Mouse (Mus musculus): Measurements from ENCODE around the gene Ing5. TPM values are rescaled to one million over a fixed set of nuclear protein-coding genes. Genes with fewer than 3 reads are reported as not detected.

Gene Ing5
- polyA plus RNA-seq, 1 experiment from 2014 or later: 21.1 TPM

GRCm38 (mm10) chr1:93804818-93805217 is 1.1 kb downstream of the Ing5 start:
- H3K9me3 ChIP-seq (ENCODE audit: control insufficient read depth, low read length): no peaks in the 10 kb centered on the region
- no peak overlapping the region for H3K27ac ChIP-seq (ENCODE audit: low read length)
- peak overlapping the region; percentile 85 for H3K4me3 ChIP-seq (ENCODE audit: low read length)
- WGBS: 70% methylated on average over 4 of the region's 4 CpGs
- H3K4me2 ChIP-seq (ENCODE audit: low read depth, low read length): peak overlapping the region; percentile 90
- peaks cover 33% of the 10 kb centered on the region for H3K36me3 ChIP-seq (ENCODE audit: control insufficient read depth, insufficient read depth, low read length)
- ATAC-seq (ENCODE audit: low read depth): no peak
- H3K9ac ChIP-seq (ENCODE audit: low read length): peak overlapping the region; percentile 91
- no peaks in the 10 kb centered on the region for H3K27me3 ChIP-seq (ENCODE audit: control insufficient read depth, insufficient read depth, low read depth, low read length)
- H3K4me1 ChIP-seq (replicated peaks; ENCODE audit: control insufficient read depth, insufficient read depth, low read length): peaks cover 33% of the 10 kb centered on the region

GRCm38 (mm10) chr1:93805221-93805951 is 1.6 kb downstream of the Ing5 start:
- H3K4me3 ChIP-seq (ENCODE audit: low read length): no peak overlapping the region
- no peak for ATAC-seq (ENCODE audit: low read depth)
- 60% methylated on average over 5 of the region's 5 CpGs for WGBS
- H3K36me3 ChIP-seq (ENCODE audit: control insufficient read depth, insufficient read depth, low read length): peaks cover 35% of the 10 kb centered on the region
- H3K4me2 ChIP-seq (ENCODE audit: low read depth, low read length): no peak overlapping the region
- 0 out of 2 replicates have a peak overlapping the region, but pooled peaks have one; percentile 23 for H3K9ac ChIP-seq (ENCODE audit: low read length)
- H3K27ac ChIP-seq (ENCODE audit: low read length): no peak overlapping the region
- peaks cover 31% of the 10 kb centered on the region for H3K4me1 ChIP-seq (replicated peaks; ENCODE audit: control insufficient read depth, insufficient read depth, low read length)
- no peaks in the 10 kb centered on the region for H3K27me3 ChIP-seq (ENCODE audit: control insufficient read depth, insufficient read depth, low read depth, low read length)
- H3K9me3 ChIP-seq (ENCODE audit: control insufficient read depth, low read length): no peaks in the 10 kb centered on the region

GRCm38 (mm10) chr1:93808871-93809270 is 5.1 kb downstream of the Ing5 start:
- Histone ChIP-seq H3K4me3 (ENCODE audit: low read length) (no peak overlapping the region), H3K27me3 (ENCODE audit: control insufficient read depth, insufficient read depth, low read depth, low read length) (no peaks in the 10 kb centered on the region), H3K36me3 (ENCODE audit: control insufficient read depth, insufficient read depth, low read length) (peaks cover 55% of the 10 kb centered on the region), H3K9ac (ENCODE audit: low read length) (no peak overlapping the region), H3K4me2 (ENCODE audit: low read depth, low read length) (no peak overlapping the region), H3K9me3 (ENCODE audit: control insufficient read depth, low read length) (no peaks in the 10 kb centered on the region), H3K27ac (ENCODE audit: low read length) (no peak overlapping the region), H3K4me1 (replicated peaks; ENCODE audit: control insufficient read depth, insufficient read depth, low read length) (peaks cover 13% of the 10 kb centered on the region)
- WGBS: 71% methylated on average over 4 of the region's 4 CpGs
- ATAC-seq (ENCODE audit: low read depth): no peak

GRCm38 (mm10) chr1:93810011-93810410 is 6.2 kb downstream of the Ing5 start:
- no peak overlapping the region for H3K4me2 ChIP-seq (ENCODE audit: low read depth, low read length)
- H3K4me3 ChIP-seq (ENCODE audit: low read length): no peak overlapping the region
- peaks cover 64% of the 10 kb centered on the region for H3K36me3 ChIP-seq (ENCODE audit: control insufficient read depth, insufficient read depth, low read length)
- peaks cover 6% of the 10 kb centered on the region; the same call in 1 of the 2 replicates for H3K4me1 ChIP-seq (replicated peaks; ENCODE audit: control insufficient read depth, insufficient read depth, low read length)
- H3K27me3 ChIP-seq (ENCODE audit: control insufficient read depth, insufficient read depth, low read depth, low read length): no peaks in the 10 kb centered on the region
- H3K27ac ChIP-seq (ENCODE audit: low read length): no peak overlapping the region
- WGBS: 96% methylated on average over 3 of the region's 3 CpGs
- H3K9me3 ChIP-seq (ENCODE audit: control insufficient read depth, low read length): no peaks in the 10 kb centered on the region
- no peak for ATAC-seq (ENCODE audit: low read depth)
- H3K9ac ChIP-seq (ENCODE audit: low read length): no peak overlapping the region

- Histone ChIP-seq H3K4me2 (ENCODE audit: low read depth, low read length) (no peak overlapping the region), H3K27ac (ENCODE audit: low read length) (no peak overlapping the region), H3K27me3 (ENCODE audit: control insufficient read depth, insufficient read depth, low read depth, low read length) (no peaks in the 10 kb centered on the region), H3K9ac (ENCODE audit: low read length) (no peak overlapping the region), H3K36me3 (ENCODE audit: control insufficient read depth, insufficient read depth, low read length) (peaks cover 71% of the 10 kb centered on the region), H3K9me3 (ENCODE audit: control insufficient read depth, low read length) (no peaks in the 10 kb centered on the region), H3K4me1 (replicated peaks; ENCODE audit: control insufficient read depth, insufficient read depth, low read length) (no peaks in the 10 kb centered on the region), H3K4me3 (ENCODE audit: low read length) (no peak overlapping the region)
- ATAC-seq (ENCODE audit: low read depth): no peak
- 82% methylated on average over 8 of the region's 8 CpGs for WGBS
Observed at GRCm38 (mm10) chr1:93811495-93812039, 7.8 kb downstream of the Ing5 start.

GRCm38 (mm10) chr1:93817823-93818532 is 14.2 kb downstream of the Ing5 start:
- no peaks in the 10 kb centered on the region for H3K27me3 ChIP-seq (ENCODE audit: control insufficient read depth, insufficient read depth, low read depth, low read length)
- 84% methylated on average over 8 of the region's 8 CpGs for WGBS
- H3K4me3 ChIP-seq (ENCODE audit: low read length): no peak overlapping the region
- H3K4me2 ChIP-seq (ENCODE audit: low read depth, low read length): no peak overlapping the region
- no peak overlapping the region for H3K27ac ChIP-seq (ENCODE audit: low read length)
- no peaks in the 10 kb centered on the region for H3K9me3 ChIP-seq (ENCODE audit: control insufficient read depth, low read length)
- H3K36me3 ChIP-seq (ENCODE audit: control insufficient read depth, insufficient read depth, low read length): peaks cover 62% of the 10 kb centered on the region
- no peak overlapping the region for H3K9ac ChIP-seq (ENCODE audit: low read length)
- no peaks in the 10 kb centered on the region for H3K4me1 ChIP-seq (replicated peaks; ENCODE audit: control insufficient read depth, insufficient read depth, low read length)
- no peak for ATAC-seq (ENCODE audit: low read depth)

- Histone ChIP-seq H3K4me2 (ENCODE audit: low read depth, low read length) (no peak overlapping the region), H3K9me3 (ENCODE audit: control insufficient read depth, low read length) (no peaks in the 10 kb centered on the region), H3K4me3 (ENCODE audit: low read length) (no peak overlapping the region), H3K9ac (ENCODE audit: low read length) (no peak overlapping the region), H3K4me1 (replicated peaks; ENCODE audit: control insufficient read depth, insufficient read depth, low read length) (no peaks in the 10 kb centered on the region), H3K27ac (ENCODE audit: low read length) (no peak overlapping the region), H3K27me3 (ENCODE audit: control insufficient read depth, insufficient read depth, low read depth, low read length) (no peaks in the 10 kb centered on the region), H3K36me3 (ENCODE audit: control insufficient read depth, insufficient read depth, low read length) (peaks cover 56% of the 10 kb centered on the region)
- WGBS: 83% methylated on average over 7 of the region's 7 CpGs
- no peak for ATAC-seq (ENCODE audit: low read depth)
Observed at GRCm38 (mm10) chr1:93818722-93819121, 15.0 kb downstream of the Ing5 start.

GRCm38 (mm10) chr1:93823796-93824495 is 20.2 kb downstream of the Ing5 start:
- Histone ChIP-seq H3K9ac (ENCODE audit: low read length) (peak overlapping the region; percentile 78; the same call in 1 of the 2 replicates), H3K4me3 (ENCODE audit: low read length) (no peak overlapping the region), H3K4me1 (replicated peaks; ENCODE audit: control insufficient read depth, insufficient read depth, low read length) (no peaks in the 10 kb centered on the region), H3K4me2 (ENCODE audit: low read depth, low read length) (no peak overlapping the region), H3K36me3 (ENCODE audit: control insufficient read depth, insufficient read depth, low read length) (peaks cover 12% of the 10 kb centered on the region), H3K27ac (ENCODE audit: low read length) (no peak overlapping the region), H3K27me3 (ENCODE audit: control insufficient read depth, insufficient read depth, low read depth, low read length) (no peaks in the 10 kb centered on the region), H3K9me3 (ENCODE audit: control insufficient read depth, low read length) (no peaks in the 10 kb centered on the region)
- WGBS: 77% methylated on average over 3 of the region's 3 CpGs
- ATAC-seq (ENCODE audit: low read depth): no peak

GRCm38 (mm10) chr1:93824609-93825008 is 20.8 kb downstream of the Ing5 start, which contains the start of gene D2hgdh:
TSS of gene D2hgdh (plus strand) at chr1:93824909.
- Histone ChIP-seq H3K36me3 (ENCODE audit: control insufficient read depth, insufficient read depth, low read length) (peaks cover 5% of the 10 kb centered on the region), H3K4me1 (replicated peaks; ENCODE audit: control insufficient read depth, insufficient read depth, low read length) (no peaks in the 10 kb centered on the region), H3K9me3 (ENCODE audit: control insufficient read depth, low read length) (no peaks in the 10 kb centered on the region), H3K27ac (ENCODE audit: low read length) (peak within 1 kb of the TSS; percentile 96), H3K27me3 (ENCODE audit: control insufficient read depth, insufficient read depth, low read depth, low read length) (no peaks in the 10 kb centered on the region), H3K9ac (ENCODE audit: low read length) (peak within 1 kb of the TSS; percentile 78), H3K4me3 (ENCODE audit: low read length) (peak within 1 kb of the TSS; percentile 62), H3K4me2 (ENCODE audit: low read depth, low read length) (peak within 1 kb of the TSS; percentile 53)
- 5% methylated on average over 10 of the region's 10 CpGs for WGBS
- ATAC-seq (ENCODE audit: low read depth): peak; percentile 8; the same call in 1 of the 2 replicates
